Mouse (Mus musculus) large intestine, adult 2 months (tissue): Measurements from ENCODE around the gene Gm28308. TPM values are rescaled to one million over a fixed set of nuclear protein-coding genes. Genes with fewer than 3 reads are reported as not detected.

Experiments used
- DNase-seq: peaks from one replicate; pipeline ENCODE4 v3.0.0-alpha.2; 2012; ENCODE audit warnings: low read depth, low spot score
- WGBS: fragments of 180-500 bp; shearing (Covaris S2); methylation state at CpG from one replicate; pipeline ENCODE4 v1.1.7; 2018; 5-methylcytosine and 5-hydroxymethylcytosine counted together
- polyA plus RNA-seq: library from polyadenylated mRNA; depleted of rRNA; stranded (reverse); fragments of >200 nt; gene quantifications from 2 replicates; pipeline ENCODE4 v1.2.3, GENCODE M21; 2012

Gm28308 gene
- polyA plus RNA-seq, 1 experiment: 0.24 TPM

GRCm38 (mm10) chr6:52234428-52235140 lies 21.4 kb upstream of the Gm28308 start:
- WGBS: 2% methylated on average over 67 of the region's 68 CpGs

GRCm38 (mm10) chr6:52233546-52234427 lies 20.6 kb upstream of the Gm28308 start:
- no peak for DNase-seq
- 3% methylated on average over 70 of the region's 70 CpGs for WGBS

More at GRCm38 (mm10) chr6:52234428-52235140, 21.4 kb upstream of the Gm28308 start:
- no peak for DNase-seq

DNA sequence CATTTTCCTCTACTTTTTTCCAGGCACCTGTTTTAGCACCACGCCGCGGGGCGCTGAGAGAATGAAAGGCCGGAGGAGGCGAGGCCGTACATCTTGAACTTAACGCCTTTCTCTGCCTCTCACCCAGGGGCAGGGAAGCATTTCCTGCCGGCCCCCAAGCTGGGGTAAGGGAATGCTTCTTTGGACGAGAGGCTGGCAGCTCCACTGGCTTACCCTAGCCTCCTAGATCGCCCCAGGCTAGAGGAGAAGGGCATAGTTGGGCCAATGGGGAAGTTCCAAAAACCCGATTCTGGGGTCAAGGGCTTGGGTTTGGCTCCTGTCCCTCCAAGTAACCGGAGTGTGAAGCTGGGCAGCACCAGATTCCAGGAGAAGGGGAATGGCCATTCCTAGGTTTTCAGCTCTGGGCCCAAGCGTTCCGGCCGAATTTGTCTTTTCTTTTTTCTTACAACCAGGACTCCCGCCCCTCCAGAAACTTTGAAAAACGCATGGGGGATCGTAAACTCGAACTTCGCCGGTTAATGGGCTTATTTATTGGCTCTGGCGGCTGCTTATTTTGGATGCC lies 19.9 kb upstream of the Gm28308 start:
- 5% methylated on average over 23 of the region's 23 CpGs for WGBS
- DNase-seq: no peak

DNA sequence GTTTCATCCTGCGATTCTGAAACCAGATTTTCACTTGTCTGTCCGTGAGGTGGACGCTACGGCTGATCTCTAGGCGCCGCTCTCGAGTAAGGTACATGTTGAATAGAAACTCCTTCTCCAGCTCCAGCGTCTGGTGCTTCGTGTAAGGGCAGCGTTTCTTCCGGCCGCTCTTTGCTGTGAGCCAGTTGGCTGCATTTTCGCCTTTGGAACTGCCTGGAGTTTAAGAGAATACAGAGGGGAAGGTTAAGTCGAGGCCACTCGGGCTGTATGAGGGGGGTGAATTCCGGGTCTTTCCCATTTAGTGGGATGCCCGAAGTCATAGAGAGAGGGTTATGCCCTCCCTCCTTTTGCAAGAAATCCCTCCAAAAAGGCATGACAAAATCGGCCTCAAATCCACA lies 19.4 kb upstream of the Gm28308 start:
- DNase-seq: no peak
- under 1% methylated on average over 18 of the region's 18 CpGs for WGBS

GRCm38 (mm10) chr6:52231885-52232567 lies 18.9 kb upstream of the Gm28308 start:
- DNase-seq: no peak
- 4% methylated on average over 18 of the region's 18 CpGs for WGBS

DNA sequence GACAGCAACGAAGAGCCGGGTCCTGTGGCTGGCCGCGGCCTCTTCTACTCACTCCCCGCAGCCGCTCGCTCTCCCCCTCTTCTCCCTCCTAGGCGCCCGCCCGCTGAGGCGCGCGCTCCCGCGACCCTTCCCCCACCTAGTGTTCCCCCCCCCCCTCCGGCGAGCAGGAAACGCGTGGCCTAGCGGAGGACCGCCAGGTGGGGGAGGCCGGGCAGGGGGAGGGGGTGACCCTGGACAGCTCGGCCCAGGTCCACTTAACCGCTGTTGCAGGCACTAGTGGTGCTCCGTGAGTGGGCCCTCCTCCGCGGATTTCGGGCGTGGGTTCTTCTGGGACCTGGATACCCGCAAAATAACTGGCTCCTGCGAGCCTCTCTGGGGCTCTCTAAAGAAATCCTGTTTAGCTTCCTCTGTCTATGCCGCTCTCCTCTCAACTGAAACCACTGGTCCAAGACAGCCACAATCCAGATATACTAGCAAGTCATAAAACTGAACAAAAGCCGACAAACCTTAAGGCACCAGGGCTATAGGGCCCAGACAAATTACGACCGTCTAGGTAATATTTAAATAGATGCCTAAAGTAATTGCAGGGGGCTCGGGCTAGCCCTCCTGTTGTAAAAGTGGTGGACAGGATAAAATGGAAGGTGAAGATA lies 17.5 kb upstream of the Gm28308 start, which contains the start of gene Hoxa9:
TSS of gene Hoxa9 (minus strand) at position 574 of the 650 bp plus-strand sequence.
- 1% methylated on average over 32 of the region's 36 CpGs for WGBS
- DNase-seq: no peak

DNA sequence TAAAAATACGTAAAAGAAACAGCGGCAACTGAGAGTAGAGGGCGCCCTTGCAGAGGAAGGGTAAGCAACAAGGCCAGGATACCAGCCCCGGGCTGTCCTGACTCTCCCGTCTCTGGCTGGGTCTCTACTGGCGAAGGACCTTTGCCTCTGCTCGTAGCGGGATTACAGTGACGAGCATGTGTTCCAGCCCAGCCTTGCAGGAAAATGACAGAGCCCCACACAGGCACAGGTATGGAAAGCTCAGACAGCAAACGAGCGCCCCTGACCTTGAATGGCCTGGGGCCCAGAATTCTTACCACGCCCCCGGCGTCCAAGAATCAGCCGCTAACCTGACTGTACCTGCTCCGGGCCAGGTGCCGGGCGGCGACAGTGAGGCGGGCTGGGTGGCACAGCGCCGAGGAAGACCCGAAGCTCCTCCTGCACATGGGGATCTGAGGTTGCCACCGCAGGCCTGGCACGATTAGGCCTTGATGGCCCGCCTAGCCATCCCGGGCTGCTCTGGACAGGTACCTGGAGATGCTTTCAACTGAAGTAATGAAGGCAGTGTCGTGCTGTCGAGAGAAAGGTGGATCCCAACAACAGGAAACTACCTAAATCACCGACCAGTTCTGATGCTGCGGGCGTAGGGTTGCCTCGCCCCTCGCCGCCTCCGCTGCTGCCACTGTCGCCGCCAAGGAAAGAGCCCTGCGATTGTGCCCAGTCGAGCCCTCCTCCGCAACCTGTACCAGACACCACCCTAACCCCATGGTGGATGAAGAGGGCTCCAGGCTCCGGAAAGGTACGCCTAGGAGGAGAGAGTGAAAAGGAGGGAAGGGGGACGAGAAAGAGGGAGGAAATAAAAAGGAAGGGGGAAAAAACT lies 16.6 kb upstream of the Gm28308 start:
- DNase-seq: no peak
- 4% methylated on average over 44 of the region's 44 CpGs for WGBS

- DNase-seq: no peak
- WGBS: 2% methylated on average over 38 of the region's 38 CpGs
Measured at GRCm38 (mm10) chr6:52228475-52229465, 15.6 kb upstream of the Gm28308 start.

DNA sequence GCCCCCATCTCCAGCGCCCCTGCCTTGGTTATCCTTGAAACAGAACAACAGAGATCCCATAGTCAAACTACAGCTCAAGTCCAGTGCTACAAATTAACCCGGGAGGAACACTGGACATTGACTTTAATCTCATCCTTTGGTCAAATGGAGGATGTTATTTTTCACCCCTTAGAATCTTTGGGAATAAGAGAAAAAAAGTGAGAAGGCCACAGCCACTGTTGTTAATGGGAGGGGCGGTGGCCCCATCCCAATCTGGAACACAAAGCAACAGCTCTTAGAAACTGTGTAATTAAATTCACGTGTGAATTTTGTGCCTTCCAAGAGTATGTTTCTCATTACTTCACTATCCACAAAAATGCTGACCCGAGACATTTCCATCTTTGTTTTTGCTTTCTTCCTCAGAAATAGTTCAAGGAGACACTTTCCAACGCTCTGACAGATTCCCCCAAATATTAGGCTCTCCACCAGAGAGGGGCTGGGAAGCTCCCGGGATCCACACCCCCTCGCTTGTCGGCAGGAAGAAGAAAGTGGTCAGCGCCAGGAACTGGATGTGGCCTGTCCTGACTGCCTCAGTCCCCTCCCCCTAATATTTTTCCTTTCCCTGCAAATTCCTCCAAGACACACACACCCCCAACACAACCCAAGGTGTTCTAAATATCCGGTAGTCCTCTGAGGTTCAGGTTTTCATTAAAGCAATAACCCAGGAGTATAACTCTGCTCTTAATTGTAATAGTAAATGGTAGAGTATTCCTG lies 14.5 kb upstream of the Gm28308 start:
- 14% methylated on average over 11 of the region's 11 CpGs for WGBS
- DNase-seq: no peak

DNA sequence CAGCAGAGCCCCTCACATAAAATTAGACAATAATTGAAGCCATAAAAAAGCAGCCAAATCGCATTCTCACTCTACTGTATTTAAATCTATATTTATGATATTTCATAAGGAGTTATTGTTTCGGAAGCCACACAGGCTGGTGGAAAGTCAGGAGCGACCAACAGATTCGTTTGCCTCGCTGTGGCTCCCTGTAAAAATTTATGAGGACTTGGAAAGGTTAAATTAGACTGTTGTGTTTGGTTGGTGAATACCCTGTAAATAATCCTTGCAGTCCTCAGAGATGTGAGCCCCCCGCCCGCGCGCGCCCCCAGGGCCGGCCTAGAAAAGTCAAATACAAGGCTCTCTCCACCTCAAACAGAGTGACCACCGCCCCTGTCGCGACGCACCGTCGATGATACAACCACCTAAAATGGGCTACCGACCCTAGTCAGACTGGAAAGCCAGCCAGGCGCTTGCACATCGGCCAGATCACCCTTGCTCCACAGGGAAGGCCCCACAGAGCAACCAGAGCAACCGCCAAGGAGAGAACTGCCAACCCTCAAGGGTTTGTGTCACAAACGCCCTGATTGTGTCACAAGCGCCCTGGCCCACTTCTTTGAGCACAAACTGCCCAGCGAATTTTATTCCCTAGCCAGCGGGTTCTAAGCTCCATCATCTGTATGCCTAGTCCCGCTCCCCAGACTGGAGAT lies 13.6 kb upstream of the Gm28308 start:
- DNase-seq: no peak
- WGBS: 7% methylated on average over 26 of the region's 26 CpGs

GRCm38 (mm10) chr6:52225612-52226568 lies 12.8 kb upstream of the Gm28308 start:
- WGBS: 2% methylated on average over 69 of the region's 69 CpGs
- no peak for DNase-seq

GRCm38 (mm10) chr6:52224895-52225611 lies 11.9 kb upstream of the Gm28308 start:
- WGBS: 7% methylated on average over 36 of the region's 36 CpGs
- no peak for DNase-seq

- no peak for DNase-seq
- WGBS: 13% methylated on average over 24 of the region's 24 CpGs
Measured at GRCm38 (mm10) chr6:52223939-52224760, 11.0 kb upstream of the Gm28308 start.

GRCm38 (mm10) chr6:52222729-52223128 lies 9.6 kb upstream of the Gm28308 start:
- 23% methylated on average over 13 of the region's 13 CpGs for WGBS
- DNase-seq: no peak
